Mouse (Mus musculus) spleen, postnatal 36 days (tissue): ENCODE results near the gene Xlr3b.
"Not testable (repeated sequence)": the region's sequence is repeated elsewhere in the genome, so short reads cannot be mapped to it uniquely, and the experiment has no call there.

Experiments used
- DNase-seq, 2 experiments: peaks; one replicate each; pipeline ENCODE4 v3.0.0; 2022; ENCODE audit warnings: low spot score in 2 of 2, mixed read lengths in 1 of 2

Xlr3b gene

DNA sequence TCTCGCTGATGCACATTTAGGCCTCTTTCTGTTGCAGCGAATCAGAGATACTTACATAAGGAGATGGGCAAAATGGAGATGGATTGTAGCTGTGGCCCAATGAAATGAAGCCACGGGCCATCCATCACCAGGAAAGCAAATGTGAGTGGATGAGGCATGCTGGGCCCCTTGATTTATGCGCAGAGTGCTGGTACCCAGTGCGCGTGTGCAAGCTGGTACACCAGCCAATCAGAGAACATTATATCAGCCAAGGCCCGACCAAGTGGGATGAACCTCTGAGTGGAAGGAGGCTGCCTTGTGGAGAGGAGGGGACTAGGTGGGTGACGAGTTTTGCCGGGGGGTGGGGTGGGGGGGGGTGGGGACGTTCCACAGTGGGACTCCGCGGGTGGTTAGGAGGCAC is at the start of gene Xlr3b:
Gene Xlr3b (plus strand): TSS at position 274 of the 400 bp plus-strand sequence.
- not testable (repeated sequence) for DNase-seq

DNA sequence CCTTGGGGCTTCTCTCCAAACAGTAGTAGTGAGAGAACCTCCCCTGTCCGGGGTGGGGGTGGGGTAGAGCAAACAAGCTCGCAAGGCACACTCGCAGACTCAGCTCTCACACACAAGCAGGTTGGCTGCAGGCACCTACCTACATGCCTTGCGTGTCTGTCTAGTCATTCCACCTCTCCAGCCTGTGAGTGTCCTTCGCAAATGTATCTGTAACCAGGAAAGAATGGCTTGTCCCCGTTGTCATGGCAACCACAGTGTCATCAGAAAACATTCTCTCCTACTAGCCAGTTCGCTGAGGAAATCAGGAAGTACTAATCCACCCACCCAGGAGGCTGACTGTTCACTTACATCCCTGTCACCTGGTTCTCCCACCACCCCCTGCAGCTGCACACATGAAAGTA is 48.8 kb upstream of the Xlr3b start:
- not testable (repeated sequence) for DNase-seq

DNA sequence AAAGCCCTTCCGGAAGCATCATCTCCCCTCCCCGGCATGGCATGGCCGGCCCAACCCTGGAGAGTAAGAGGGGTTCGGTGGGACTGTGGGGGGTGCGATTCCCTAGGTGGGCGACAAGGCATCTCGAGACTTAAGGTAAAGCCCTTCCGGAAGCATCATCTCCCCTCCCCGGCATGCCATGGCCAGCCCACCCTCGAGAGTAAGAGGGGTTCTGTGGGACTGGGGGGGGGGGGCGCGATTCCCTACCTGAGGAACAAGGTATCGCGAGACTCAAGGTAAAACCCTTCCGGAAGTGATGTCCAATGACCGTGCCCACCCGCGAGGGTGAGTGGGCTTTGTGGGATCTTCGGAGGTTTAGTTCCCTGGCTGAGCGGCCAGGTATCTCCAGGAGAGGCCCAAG is 43.5 kb upstream of the Xlr3b start, which contains the start of gene Xlr5b:
Gene Xlr5b (plus strand): TSS at position 301 of the 400 bp plus-strand sequence.
- DNase-seq = not testable (repeated sequence)

DNA sequence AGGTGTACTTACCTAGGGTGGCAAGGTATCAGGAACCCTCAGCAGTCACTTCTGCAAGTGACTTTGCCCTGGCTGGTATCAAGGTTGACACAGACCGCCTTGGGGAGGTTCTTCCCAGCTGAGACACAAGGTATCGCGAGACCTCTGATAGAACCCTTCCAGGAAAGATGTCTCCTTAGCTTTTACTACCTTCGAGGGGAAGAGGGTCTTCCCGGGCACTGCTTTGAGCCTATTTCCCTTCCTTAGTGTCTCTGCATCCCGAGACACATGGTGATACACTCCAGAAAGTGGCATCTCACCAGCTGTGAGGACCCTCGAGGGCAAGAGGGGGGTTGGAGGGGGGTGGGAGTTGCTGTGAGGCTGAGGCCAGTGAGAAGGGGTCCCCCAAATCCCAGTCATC is 42.7 kb upstream of the Xlr3b start, which contains the start of gene DXBay18:
Gene DXBay18 (minus strand): TSS at position 101 of the 400 bp plus-strand sequence.
- not testable (repeated sequence) for DNase-seq

DNA sequence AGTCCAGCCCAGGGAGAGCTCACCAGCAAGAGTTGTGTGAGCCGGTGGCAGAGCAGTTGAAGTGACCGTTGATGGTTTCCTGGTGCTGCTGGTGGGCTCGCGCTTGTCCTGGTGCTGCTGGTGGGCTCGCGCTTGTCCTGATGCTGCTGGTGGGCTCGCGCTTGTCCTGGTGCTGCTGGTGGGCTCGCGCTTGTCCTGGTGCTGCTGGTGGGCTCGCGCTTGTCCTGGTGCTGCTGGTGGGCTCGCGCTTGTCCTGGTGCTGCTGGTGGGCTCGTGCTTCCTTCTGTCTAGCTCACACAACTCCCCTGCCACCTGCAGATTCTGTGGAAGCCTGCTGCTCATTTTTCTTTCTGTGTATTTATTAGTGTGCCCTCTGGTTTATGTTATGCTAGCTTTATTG is 15.1 kb upstream of the Xlr3b start, which contains the start of gene Spin2d:
Gene Spin2d (minus strand): TSS at position 101 of the 400 bp plus-strand sequence.
- not testable (repeated sequence) for DNase-seq

DNA sequence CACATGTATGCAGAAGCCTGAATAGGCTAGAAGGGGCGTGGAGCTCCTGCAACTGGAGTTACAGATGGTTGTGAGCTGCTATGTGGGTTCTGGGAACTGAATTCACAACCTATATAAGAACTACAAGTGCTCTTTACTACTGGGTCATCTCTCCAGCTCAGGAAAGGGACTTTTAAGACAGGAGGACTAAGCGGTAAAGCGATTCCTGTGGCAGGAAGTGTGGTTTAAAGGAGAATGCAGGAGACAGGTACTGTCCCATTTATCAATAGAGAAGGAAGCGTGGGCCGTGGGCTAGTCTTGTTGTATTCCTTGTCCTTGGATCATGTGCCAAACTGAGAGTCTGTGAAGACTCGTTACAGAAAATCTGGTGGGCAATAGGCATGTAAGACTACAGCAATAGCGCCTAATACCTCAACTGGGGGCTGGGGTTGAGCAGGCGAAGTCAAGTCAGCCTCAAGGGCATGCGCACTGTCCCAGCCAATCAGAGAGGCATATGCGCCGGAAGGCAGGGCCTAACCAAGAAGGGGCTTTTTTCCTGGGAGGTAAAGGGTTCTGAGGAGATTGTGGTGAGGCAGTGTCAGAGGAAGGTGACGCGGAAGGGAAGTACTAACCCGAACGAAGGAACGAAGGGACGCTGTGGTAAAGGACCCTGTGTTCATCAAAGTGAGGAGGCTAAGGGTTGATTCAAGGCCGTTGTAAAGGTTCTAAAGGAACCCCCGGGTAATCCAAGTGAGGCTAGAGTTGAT is 22.0 kb downstream of the Xlr3b start, which contains the start of gene Xlr4b:
Gene Xlr4b (plus strand): TSS at position 515 of the 746 bp plus-strand sequence.
- peak in 1 of 2 experiments; percentile 2 for DNase-seq

DNA sequence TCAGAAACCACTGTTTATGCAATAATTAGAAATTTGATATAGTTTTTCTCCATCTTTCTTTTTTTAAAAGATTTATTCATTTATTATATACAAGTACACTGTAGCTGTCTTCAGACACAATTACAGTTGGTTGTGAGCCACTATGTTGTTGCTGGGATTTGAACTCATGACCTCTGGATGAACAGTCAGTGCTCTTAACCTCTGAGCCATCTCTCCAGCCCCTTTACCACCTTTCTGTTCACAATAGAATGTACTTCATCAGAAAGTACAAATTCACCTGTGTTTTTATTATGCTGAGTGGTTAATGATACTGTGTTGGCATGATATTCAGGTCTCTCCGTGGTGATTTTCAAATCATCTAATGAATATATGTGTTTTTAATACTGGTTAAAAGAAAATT is 33.4 kb downstream of the Xlr3b start:
- DNase-seq = no peak

DNA sequence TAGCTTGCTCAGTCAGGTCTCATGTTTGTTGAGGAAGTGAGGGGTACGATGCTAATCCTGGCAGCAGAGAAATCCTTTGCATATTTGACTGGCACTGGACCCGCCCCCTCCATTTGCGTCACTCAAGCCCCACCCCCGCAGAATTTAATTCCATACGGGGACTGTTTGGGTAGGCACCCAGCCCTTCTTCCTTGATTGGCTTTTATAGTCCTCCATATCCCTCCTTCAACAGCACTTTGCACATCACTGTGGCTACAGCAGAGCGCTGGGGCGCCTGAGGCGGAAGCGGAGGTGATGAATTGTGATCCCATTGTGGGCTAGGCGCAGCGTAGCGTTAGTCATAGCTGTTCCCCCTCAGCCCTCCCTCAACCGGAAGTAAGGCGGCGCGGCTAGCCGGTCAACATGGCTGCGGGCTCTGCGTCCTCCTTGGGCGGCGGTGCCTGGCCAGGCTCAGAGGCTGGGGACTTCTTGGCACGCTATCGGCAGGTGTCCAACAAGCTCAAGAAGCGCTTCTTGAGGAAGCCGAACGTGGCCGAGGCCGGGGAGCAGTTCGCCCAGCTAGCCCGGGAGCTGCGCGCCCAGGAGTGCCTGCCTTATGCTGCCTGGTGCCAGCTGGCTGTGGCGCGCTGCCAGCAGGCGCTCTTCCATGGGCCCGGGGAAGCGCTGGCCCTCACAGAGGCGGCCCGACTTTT is 36.1 kb downstream of the Xlr3b start, which contains the start of gene F8a:
Gene F8a (plus strand): TSS at position 378 of the 692 bp plus-strand sequence.
- peak; percentile 79 to 81 for DNase-seq

DNA sequence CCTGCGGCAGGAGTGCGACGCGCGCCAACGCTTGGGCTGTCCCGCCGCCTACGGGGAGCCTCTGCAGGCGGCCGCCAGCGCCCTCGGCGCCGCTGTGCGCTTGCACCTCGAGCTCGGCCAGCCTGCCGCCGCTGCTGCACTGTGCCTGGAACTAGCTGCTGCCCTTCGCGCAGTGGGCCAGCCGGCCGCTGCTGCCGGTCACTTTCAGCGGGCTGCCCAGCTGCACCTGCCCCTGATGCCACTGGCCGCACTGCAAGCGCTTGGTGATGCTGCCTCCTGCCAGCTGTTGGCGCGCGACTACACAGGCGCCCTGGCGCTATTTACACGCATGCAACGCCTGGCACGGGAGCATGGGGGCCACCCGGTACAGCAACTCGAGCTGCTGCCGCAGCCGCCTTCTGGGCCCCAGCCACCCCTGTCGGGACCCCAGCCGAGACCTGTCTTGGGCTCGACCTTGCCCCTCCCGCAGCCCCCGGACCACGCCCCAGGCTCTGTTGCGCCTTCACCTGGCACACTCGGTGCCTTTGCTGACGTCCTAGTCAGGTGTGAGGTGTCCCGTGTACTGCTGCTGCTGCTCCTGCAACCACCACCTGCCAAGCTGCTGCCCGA is 36.7 kb downstream of the Xlr3b start:
- DNase-seq = peak; percentile 51 to 57

DNA sequence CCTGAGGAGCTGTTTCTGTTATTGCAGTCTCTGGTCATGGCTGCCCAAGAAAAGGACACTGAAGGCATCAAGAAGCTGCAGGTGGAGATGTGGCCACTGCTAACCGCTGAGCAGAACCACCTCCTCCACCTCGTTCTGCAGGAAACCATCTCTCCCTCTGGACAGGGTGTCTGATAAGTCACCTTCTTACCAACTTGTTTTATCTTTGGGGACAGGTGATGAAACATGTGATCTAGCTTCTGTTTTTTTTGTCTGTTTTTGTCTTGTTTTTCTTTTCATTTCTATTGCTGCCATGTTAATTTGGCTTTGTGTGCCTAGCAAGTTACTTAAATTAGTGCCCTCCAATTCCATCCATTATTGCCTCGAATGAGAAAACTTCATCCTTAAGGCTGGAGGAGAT is 37.3 kb downstream of the Xlr3b start:
- DNase-seq = no peak

DNA sequence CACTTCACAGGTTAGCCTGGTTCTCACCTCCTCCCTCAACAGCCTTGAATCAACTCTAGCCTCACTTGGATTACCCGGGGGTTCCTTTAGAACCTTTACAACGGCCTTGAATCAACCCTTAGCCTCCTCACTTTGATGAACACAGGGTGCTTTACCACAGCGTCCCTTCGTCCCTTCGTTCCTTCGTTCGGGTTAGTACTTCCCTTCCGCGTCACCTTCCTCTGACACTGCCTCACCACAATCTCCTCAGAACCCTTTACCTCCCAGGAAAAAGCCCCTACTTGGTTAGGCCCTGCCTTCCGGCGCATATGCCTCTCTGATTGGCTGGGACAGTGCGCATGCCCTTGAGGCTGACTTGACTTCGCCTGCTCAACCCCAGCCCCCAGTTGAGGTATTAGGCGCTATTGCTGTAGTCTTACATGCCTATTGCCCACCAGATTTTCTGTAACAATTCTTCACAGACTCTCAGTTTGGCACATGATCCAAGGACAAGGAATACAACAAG is 50.9 kb downstream of the Xlr3b start, which contains the start of gene Xlr4c:
Gene Xlr4c (minus strand): TSS at position 310 of the 505 bp plus-strand sequence.
- peak in 1 of 2 experiments; percentile 7 for DNase-seq
